Mouse (Mus musculus) testis, adult 2 months (tissue): ENCODE data around the gene Bhlhe40. TPM values are rescaled to one million over a fixed set of nuclear protein-coding genes. Genes with fewer than 3 reads are reported as not detected.
A peak's percentile ranks its signal among the peaks of the same experiment; 100 is the strongest.

Experiments used
- H3K27ac ChIP-seq: fragments of 200-500 bp; 2 replicates; pipeline ENCODE4 v1.5.1; 2012; ENCODE audit warnings: low read depth, low read length; ENCODE audit not compliant: control insufficient read depth, insufficient read depth
- H3K27me3 ChIP-seq: fragments of 200-500 bp; 2 replicates; pipeline ENCODE4 v1.6.1; 2012; ENCODE audit warnings: mild to moderate bottlenecking, low read length, moderate library complexity; ENCODE audit not compliant: control insufficient read depth, insufficient read depth
- H3K36me3 ChIP-seq: fragments of 200-500 bp; 2 replicates; pipeline ENCODE4 v1.6.1; 2012; ENCODE audit warnings: mild to moderate bottlenecking, low read length; ENCODE audit not compliant: control insufficient read depth, insufficient read depth
- H3K4me1 ChIP-seq: fragments of 200-500 bp; 2 replicates; pipeline ENCODE4 v1.6.1; 2012; ENCODE audit warnings: low read length; ENCODE audit not compliant: control insufficient read depth, insufficient read depth
- H3K4me3 ChIP-seq: fragments of 200-500 bp; 2 replicates; pipeline ENCODE4 v1.5.1; 2012; ENCODE audit warnings: low read depth, mild to moderate bottlenecking, low read length, moderate library complexity, mixed read lengths; ENCODE audit not compliant: control insufficient read depth
- CTCF ChIP-seq: fragments of 200-500 bp; IDR thresholded peaks from 2 replicates; pipeline ENCODE4 v1.5.1; 2012; ENCODE audit warnings: low read depth, mild to moderate bottlenecking, inconsistent platforms, low read length, moderate library complexity; ENCODE audit not compliant: control insufficient read depth, insufficient read depth, insufficient replicate concordance
- POLR2A ChIP-seq: fragments of 200-500 bp; IDR thresholded peaks from 2 replicates; pipeline ENCODE4 v1.6.1; 2012; ENCODE audit warnings: low read depth, mild to moderate bottlenecking, inconsistent platforms, low read length, moderate library complexity; ENCODE audit not compliant: control insufficient read depth
- polyA plus RNA-seq: library from polyadenylated mRNA; depleted of rRNA; stranded (reverse); fragments of >200 nt; gene quantifications from 2 replicates; pipeline ENCODE4 v1.2.3, GENCODE M21; 2012

The Bhlhe40 gene
- polyA plus RNA-seq, 1 experiment, result 2.2 TPM

- no peak overlapping the region for H3K27ac ChIP-seq
- H3K36me3 ChIP-seq, result no peaks in the 10 kb centered on the region
- H3K27me3 ChIP-seq, result no peaks in the 10 kb centered on the region
- H3K4me3 ChIP-seq, result no peak overlapping the region
- TF ChIP-seq CTCF, result no peak
- TF ChIP-seq POLR2A, result no peak
- peaks cover 2% of the 10 kb centered on the region for H3K4me1 ChIP-seq
Observed at GRCm38 (mm10) chr6:108702648-108703047, 42.2 kb downstream of the Bhlhe40 start.

DNA sequence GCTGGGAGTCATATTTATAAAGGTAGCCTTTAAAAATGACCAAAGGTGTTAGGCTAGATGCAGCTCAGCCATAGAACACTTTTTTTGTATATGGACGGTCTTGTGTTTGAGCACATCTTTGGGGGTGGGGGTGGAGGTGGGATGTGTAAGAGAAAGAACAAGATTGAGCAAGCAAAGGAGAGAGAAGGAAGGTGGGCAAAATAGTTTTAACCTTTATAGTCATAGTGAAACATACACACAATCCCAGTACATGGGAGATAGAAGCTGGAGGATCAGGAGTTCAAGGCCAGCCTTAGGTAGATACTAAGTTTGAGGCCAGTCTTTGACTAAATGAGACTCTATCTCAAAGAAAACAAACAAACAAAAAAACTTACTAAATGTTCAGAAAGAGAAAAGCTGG lies 42.7 kb downstream of the Bhlhe40 start:
- no peak overlapping the region for H3K27ac ChIP-seq
- no peaks in the 10 kb centered on the region for H3K27me3 ChIP-seq
- no peak overlapping the region for H3K4me3 ChIP-seq
- no peaks in the 10 kb centered on the region for H3K36me3 ChIP-seq
- peaks cover 2% of the 10 kb centered on the region for H3K4me1 ChIP-seq
- TF ChIP-seq CTCF (no peak), POLR2A (no peak)

DNA sequence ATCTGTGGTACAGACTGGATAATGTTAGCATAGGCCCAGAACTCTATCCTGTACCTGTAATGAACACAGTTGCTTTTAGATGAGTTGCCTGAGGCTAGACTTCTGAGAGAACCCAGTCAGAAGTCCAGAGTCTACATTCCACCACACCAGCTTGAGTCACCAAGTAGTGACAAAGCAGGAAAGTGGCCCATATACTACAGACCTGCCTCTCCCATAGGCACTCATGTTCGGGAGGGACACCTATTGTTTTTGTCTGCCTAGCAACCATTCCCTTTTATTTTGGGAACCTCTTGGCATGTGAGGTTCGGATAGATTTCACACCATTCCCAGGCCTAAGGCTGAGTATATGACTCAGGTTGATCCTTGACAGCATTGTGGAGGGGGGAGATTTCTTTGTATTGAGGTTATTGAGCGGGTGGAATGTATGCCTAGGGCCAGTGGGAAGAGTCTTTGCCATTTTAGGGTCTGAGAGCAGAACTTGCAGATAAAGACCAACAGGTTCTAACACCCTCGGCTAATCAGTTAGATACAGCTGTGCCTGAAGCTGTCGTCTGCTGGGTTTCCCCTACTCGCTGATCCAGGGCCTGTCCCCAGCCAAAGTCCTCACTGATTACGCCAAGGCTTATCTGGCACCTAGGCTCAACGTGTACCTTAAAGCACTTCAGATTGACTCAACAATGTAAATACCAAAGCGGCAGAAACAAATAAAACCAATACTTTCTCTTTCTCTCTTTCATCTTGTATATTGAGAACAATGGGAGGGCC lies 44.1 kb downstream of the Bhlhe40 start:
- no peaks in the 10 kb centered on the region for H3K36me3 ChIP-seq
- no peak overlapping the region for H3K4me3 ChIP-seq
- no peak for TF ChIP-seq CTCF
- TF ChIP-seq POLR2A, result no peak
- no peak overlapping the region for H3K27ac ChIP-seq
- peaks cover 6% of the 10 kb centered on the region for H3K4me1 ChIP-seq
- H3K27me3 ChIP-seq, result no peaks in the 10 kb centered on the region

DNA sequence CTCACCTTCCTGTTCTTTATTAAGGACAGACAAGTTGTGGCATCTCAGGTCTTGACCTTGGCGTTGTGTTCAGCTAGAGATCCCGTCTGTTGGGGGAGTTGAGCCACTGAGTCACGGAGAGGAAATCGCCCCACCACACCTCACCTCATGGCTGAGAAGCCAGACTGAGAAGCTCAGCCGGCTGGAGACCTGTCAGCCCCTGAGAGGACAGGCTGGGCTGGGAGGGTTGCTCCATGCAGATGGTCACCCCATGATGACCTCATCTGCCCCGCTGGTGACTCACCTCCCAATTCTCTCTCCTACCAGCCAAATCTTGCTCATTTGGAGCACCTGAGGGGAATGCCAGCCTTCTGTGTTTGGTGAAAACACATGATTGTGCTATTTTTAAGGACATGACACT lies 45.5 kb downstream of the Bhlhe40 start:
- H3K27me3 ChIP-seq, result no peaks in the 10 kb centered on the region
- H3K36me3 ChIP-seq, result no peaks in the 10 kb centered on the region
- peaks cover 10% of the 10 kb centered on the region for H3K4me1 ChIP-seq
- no peak overlapping the region for H3K4me3 ChIP-seq
- no peak for TF ChIP-seq CTCF
- TF ChIP-seq POLR2A, result no peak
- H3K27ac ChIP-seq, result no peak overlapping the region

- H3K4me3 ChIP-seq, result no peak overlapping the region
- no peaks in the 10 kb centered on the region for H3K36me3 ChIP-seq
- TF ChIP-seq CTCF (no peak), POLR2A (no peak)
- no peak overlapping the region for H3K27ac ChIP-seq
- no peaks in the 10 kb centered on the region for H3K27me3 ChIP-seq
- peaks cover 10% of the 10 kb centered on the region for H3K4me1 ChIP-seq
Observed at GRCm38 (mm10) chr6:108706994-108707645, 46.7 kb downstream of the Bhlhe40 start.

- Histone ChIP-seq H3K4me1 (peaks cover 10% of the 10 kb centered on the region), H3K27ac (0 out of 2 replicates have a peak overlapping the region, but pooled peaks have one; percentile 21), H3K4me3 (peak overlapping the region; percentile 74), H3K27me3 (no peaks in the 10 kb centered on the region), H3K36me3 (no peaks in the 10 kb centered on the region)
- TF ChIP-seq POLR2A (no peak), CTCF (no peak)
Observed at GRCm38 (mm10) chr6:108709131-108709470, 48.7 kb downstream of the Bhlhe40 start.

- Histone ChIP-seq H3K4me3 (peak overlapping the region; percentile 74), H3K27me3 (no peaks in the 10 kb centered on the region), H3K27ac (0 out of 2 replicates have a peak overlapping the region, but pooled peaks have one; percentile 21), H3K4me1 (peaks cover 10% of the 10 kb centered on the region), H3K36me3 (no peaks in the 10 kb centered on the region)
- TF ChIP-seq CTCF (peak; percentile 61; the same call in 1 of the 2 replicates), POLR2A (no peak)
Observed at GRCm38 (mm10) chr6:108709471-108710231, 49.2 kb downstream of the Bhlhe40 start.
